Mouse (Mus musculus) cerebellum, adult 11 months (tissue): Measurements from ENCODE around the gene Ttc5.
"Not testable (repeated sequence)": the region's sequence is repeated elsewhere in the genome, so short reads cannot be mapped to it uniquely, and the experiment has no call there.

Experiments
- DNase-seq: peaks from one replicate; pipeline ENCODE4 v3.0.0; 2022

Gene Ttc5

GRCm38 (mm10) chr14:50785251-50785637 is at the start of gene Ttc5:
Gene Ttc5, minus strand, starts transcription at chr14:50785519.
- peak; percentile 79 for DNase-seq

GRCm38 (mm10) chr14:50834435-50834834 is 49.1 kb upstream of the Ttc5 start:
- no peak for DNase-seq

GRCm38 (mm10) chr14:50833964-50834363 is 48.6 kb upstream of the Ttc5 start:
- DNase-seq, result peak; percentile 41

- DNase-seq, result no peak
These were observed 44.6 kb upstream of the Ttc5 start for GRCm38 (mm10) chr14:50829878-50830277.

GRCm38 (mm10) chr14:50826579-50826978 is 41.3 kb upstream of the Ttc5 start:
- DNase-seq, result no peak

GRCm38 (mm10) chr14:50824219-50824618 is 38.9 kb upstream of the Ttc5 start:
- no peak for DNase-seq

GRCm38 (mm10) chr14:50823240-50823639 is 37.9 kb upstream of the Ttc5 start:
- DNase-seq, result no peak

GRCm38 (mm10) chr14:50813060-50813459 is 27.7 kb upstream of the Ttc5 start:
- DNase-seq, result no peak

- peak; percentile 99 for DNase-seq
These were observed 22.3 kb upstream of the Ttc5 start, which contains the start of the genes Ccnb1ip1 and Parp2 for GRCm38 (mm10) chr14:50807487-50808072. Gene Ccnb1ip1, minus strand, starts transcription at chr14:50807732. Gene Parp2, plus strand, starts transcription at chr14:50807841.

GRCm38 (mm10) chr14:50806469-50806868 is 21.1 kb upstream of the Ttc5 start:
- DNase-seq, result not testable (repeated sequence)

GRCm38 (mm10) chr14:50804683-50805082 is 19.4 kb upstream of the Ttc5 start:
- DNase-seq, result no peak

GRCm38 (mm10) chr14:50802843-50803562 is 17.7 kb upstream of the Ttc5 start:
- DNase-seq, result no peak

- DNase-seq, result no peak
These were observed 17.1 kb upstream of the Ttc5 start for GRCm38 (mm10) chr14:50802441-50802840.

GRCm38 (mm10) chr14:50799502-50800259 is 14.4 kb upstream of the Ttc5 start:
- DNase-seq, result peak; percentile 29

- DNase-seq, result no peak
These were observed 13.2 kb upstream of the Ttc5 start for GRCm38 (mm10) chr14:50798512-50798911.

- DNase-seq, result no peak
These were observed 11.1 kb upstream of the Ttc5 start for GRCm38 (mm10) chr14:50796464-50796863.

GRCm38 (mm10) chr14:50795965-50796364 is 10.6 kb upstream of the Ttc5 start:
- no peak for DNase-seq

- no peak for DNase-seq
These were observed 10.1 kb upstream of the Ttc5 start for GRCm38 (mm10) chr14:50795261-50795935.

GRCm38 (mm10) chr14:50788157-50788556 is 2.8 kb upstream of the Ttc5 start:
- DNase-seq, result no peak

- DNase-seq, result no peak
These were observed 698 bp downstream of the Ttc5 start for GRCm38 (mm10) chr14:50784391-50785250.

GRCm38 (mm10) chr14:50782166-50782565 is 3.2 kb downstream of the Ttc5 start:
- DNase-seq, result no peak

GRCm38 (mm10) chr14:50771342-50771741 is 14.0 kb downstream of the Ttc5 start:
- DNase-seq, result no peak
